Comparison of ENCODE assay signal across 14 mouse cellular contexts in the genomic region with DNA sequence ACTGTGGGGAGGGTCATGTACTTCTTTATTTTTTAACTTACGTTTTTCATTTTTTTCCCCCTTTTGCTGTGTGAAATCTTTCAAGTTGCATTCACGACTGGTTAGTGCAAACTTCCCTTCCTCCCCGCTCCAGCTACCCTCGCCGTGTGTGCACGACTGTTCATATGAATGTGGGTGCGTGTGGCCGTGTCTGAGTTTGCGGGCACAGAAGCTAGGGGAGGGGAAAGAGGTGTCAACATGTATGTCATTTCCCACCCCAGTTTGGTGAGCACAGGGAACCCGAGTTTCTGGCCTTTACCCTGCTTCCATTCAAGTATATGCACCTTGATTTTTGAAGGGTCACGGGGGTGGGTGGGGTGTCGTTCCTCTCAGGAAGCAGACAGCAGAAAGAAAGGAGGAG. TPM values are rescaled to one million over a fixed set of nuclear protein-coding genes. Genes with fewer than 3 reads are reported as not detected.
DNase-seq lines count a peak whose midpoint lies in the region; ATAC-seq and TF ChIP-seq lines count a peak whose summit lies in the region.
"Had no signal": no experiment of that assay in that cellular context is flagged by ENCODE, and none has a peak within 500 bp of the region (broad histone marks: within the 10 kb centered on the region; RNA-seq: fewer than 3 reads in every experiment).

No protein-coding gene starts in this region.

- no peaks in the 10 kb centered on the region for H3K9me3 ChIP-seq in heart, embryonic 12.5 days (replicated peaks)
- H3K9me3 ChIP-seq in limb, embryonic 11.5 days (ENCODE audit: control insufficient read depth, low read length), result no peaks in the 10 kb centered on the region
- H3K9me3 ChIP-seq: heart, embryonic 15.5 days had no signal

- no peak overlapping the region for H3K4me3 ChIP-seq in heart, embryonic 12.5 days
- H3K4me3 ChIP-seq in spleen, adult 2 months (ENCODE audit: extremely low read depth, insufficient read depth, insufficient read length), result no peak overlapping the region
- H3K4me3 ChIP-seq in limb, embryonic 11.5 days (ENCODE audit: low read depth, low read length), result no peak overlapping the region

- peak overlapping the region; percentile 55; the same call in 1 of the 2 replicates for H3K9ac ChIP-seq in heart, embryonic 12.5 days
- peak overlapping the region; percentile 38; the same call in 1 of the 2 replicates for H3K9ac ChIP-seq in limb, embryonic 11.5 days (ENCODE audit: low read length)

- no peak for DNase-seq in heart, adult 18-20 months
- no peak for DNase-seq in spleen, adult 2 months (ENCODE audit: low read depth in 1 of 2, low spot score in 2 of 2)
- no peak for DNase-seq in spleen, adult 18-20 months
- DNase-seq in limb, embryonic 11.5 days (ENCODE audit: low spot score), result no peak
- DNase-seq in thymus, postnatal 14 days, result peak; percentile 41
- no peak for DNase-seq in ovary, postnatal 10 days (ENCODE audit: low spot score)
- no peak for DNase-seq in layer of hippocampus, postnatal 36 days
- DNase-seq: adrenal gland, postnatal 14 days; cerebellum, adult 9-10 months; kidney, adult 8-10 months; right cerebral cortex, postnatal 25 days had no signal

- no peak for TF ChIP-seq CTCF in spleen, adult 2 months (IDR thresholded peaks at IDR 0.05; ENCODE audit: extremely low read depth, insufficient read depth, insufficient read length, insufficient replicate concordance)

- peak overlapping the region; percentile 80; the same call in 1 of the 2 replicates for H3K4me2 ChIP-seq in heart, embryonic 12.5 days
- peak overlapping the region; percentile 68; the same call in 1 of the 2 replicates for H3K4me2 ChIP-seq in limb, embryonic 11.5 days (ENCODE audit: low read depth, severe bottlenecking)

- no peaks in the 10 kb centered on the region for H3K36me3 ChIP-seq in heart, embryonic 12.5 days
- H3K36me3 ChIP-seq in spleen, adult 2 months (ENCODE audit: control insufficient read depth, insufficient read depth, low read length), result no peaks in the 10 kb centered on the region
- peaks cover 2% of the 10 kb centered on the region; the same call in 1 of the 2 replicates for H3K36me3 ChIP-seq in limb, embryonic 11.5 days (ENCODE audit: control insufficient read depth, insufficient read depth, low read length)
- H3K36me3 ChIP-seq: heart, embryonic 15.5 days had no signal

- H3K27me3 ChIP-seq in heart, embryonic 12.5 days (replicated peaks), result no peaks in the 10 kb centered on the region; the same call in 1 of the 2 replicates
- H3K27me3 ChIP-seq in spleen, adult 2 months (ENCODE audit: control insufficient read depth, insufficient read depth, low read length), result no peaks in the 10 kb centered on the region
- no peaks in the 10 kb centered on the region for H3K27me3 ChIP-seq in limb, embryonic 11.5 days (ENCODE audit: control insufficient read depth, insufficient read depth, low read length)
- H3K27me3 ChIP-seq: heart, embryonic 15.5 days had no signal

- ATAC-seq in heart, embryonic 12.5 days (ENCODE audit: insufficient number of reproducible peaks, low FRiP score), result no peak
- no peak for ATAC-seq in limb, embryonic 11.5 days (ENCODE audit: insufficient number of reproducible peaks, low FRiP score, low TSS enrichment, low read depth)

- 80% methylated on average over 12 of the region's 12 CpGs for WGBS in heart, embryonic 12.5 days
- WGBS in spleen, adult 2 months, result 28% methylated on average over 12 of the region's 12 CpGs
- 70% methylated on average over 12 of the region's 12 CpGs for WGBS in limb, embryonic 11.5 days

- no peak overlapping the region for H3K27ac ChIP-seq in heart, embryonic 12.5 days (ENCODE audit: poor library complexity, severe bottlenecking)
- peak overlapping the region; percentile 69 for H3K27ac ChIP-seq in spleen, adult 2 months (ENCODE audit: insufficient read depth, low read length)
- peak overlapping the region; percentile 96 for H3K27ac ChIP-seq in limb, embryonic 11.5 days (replicated peaks; ENCODE audit: low read depth, low read length)

- peaks cover 12% of the 10 kb centered on the region for H3K4me1 ChIP-seq in heart, embryonic 12.5 days (replicated peaks)
- peaks cover 7% of the 10 kb centered on the region; the same call in 1 of the 2 replicates for H3K4me1 ChIP-seq in spleen, adult 2 months (ENCODE audit: control insufficient read depth, insufficient read depth, insufficient read length)
- H3K4me1 ChIP-seq in limb, embryonic 11.5 days (ENCODE audit: control insufficient read depth, insufficient read depth, low read length), result peaks cover 15% of the 10 kb centered on the region

- TF ChIP-seq POLR2A in spleen, adult 2 months (IDR thresholded peaks at IDR 0.05; ENCODE audit: low read depth, low read length), result no peak

RNA-seq across cellular contexts. Expression of a gene that starts 1.3 kb away (rescaled TPM):
- 37.6 and 44.5 TPM in 2 replicates for polyA plus RNA-seq in heart, embryonic 12.5 days (2016; fragmentation: Nextera tagmentation; extraction: Ambion mirVana)
- total RNA-seq in heart, adult 18-20 months (2021), result 1 to 10 TPM; 6.0 to 7.3 TPM
- polyA plus RNA-seq in spleen, adult 2 months (2012; rRNA removed), result 4.8 and 6.7 TPM in 2 replicates
- 92.9 and 95.6 TPM in 2 replicates for polyA plus RNA-seq in limb, embryonic 11.5 days (2014; fragmentation: Nextera tagmentation; extraction: Ambion mirVana)
- 1 to 10 TPM; 7.8 to 8.4 TPM for total RNA-seq in layer of hippocampus, postnatal 36 days (2021)

RNA-seq across cellular contexts. Expression of a gene that starts 4.9 kb away (rescaled TPM):
- polyA plus RNA-seq in heart, embryonic 12.5 days (2016; fragmentation: Nextera tagmentation; extraction: Ambion mirVana), result not detected in 2 replicates
- total RNA-seq in heart, adult 18-20 months (2021), result not detected
- polyA plus RNA-seq in spleen, adult 2 months (2012; rRNA removed), result 0.08 TPM in 1 of 2 replicates, not detected in the other
- polyA plus RNA-seq in limb, embryonic 11.5 days (2014; fragmentation: Nextera tagmentation; extraction: Ambion mirVana), result 0.32 and 0.41 TPM in 2 replicates
- not detected for total RNA-seq in layer of hippocampus, postnatal 36 days (2021)
- total RNA-seq: adrenal gland, postnatal 14 days; liver, adult 2 months had no signal
- polyA plus RNA-seq: heart, embryonic 15.5 days; liver, adult 2 months had no signal

RNA-seq across cellular contexts. Expression of a gene that starts 19.0 kb away (rescaled TPM):
- 35.7 and 36.4 TPM in 2 replicates for polyA plus RNA-seq in heart, embryonic 12.5 days (2016; fragmentation: Nextera tagmentation; extraction: Ambion mirVana)
- total RNA-seq in heart, adult 18-20 months (2021), result 10 to 100 TPM; 37.9 to 45.9 TPM
- 6.0 and 7.6 TPM in 2 replicates for polyA plus RNA-seq in spleen, adult 2 months (2012; rRNA removed)
- polyA plus RNA-seq in limb, embryonic 11.5 days (2014; fragmentation: Nextera tagmentation; extraction: Ambion mirVana), result 32.5 and 33.1 TPM in 2 replicates
- total RNA-seq in layer of hippocampus, postnatal 36 days (2021), result 10 to 100 TPM in 1 of 2 experiments, 1 to 10 TPM in 1; 7.1 to 10.2 TPM

RNA-seq across cellular contexts. Expression of a gene that starts 23.3 kb away (rescaled TPM):
- 0.20 and 0.31 TPM in 2 replicates for polyA plus RNA-seq in heart, embryonic 12.5 days (2016; fragmentation: Nextera tagmentation; extraction: Ambion mirVana)
- not detected for total RNA-seq in heart, adult 18-20 months (2021)
- polyA plus RNA-seq in spleen, adult 2 months (2012; rRNA removed), result 0.06 and 0.20 TPM in 2 replicates
- 0.50 and 0.52 TPM in 2 replicates for polyA plus RNA-seq in limb, embryonic 11.5 days (2014; fragmentation: Nextera tagmentation; extraction: Ambion mirVana)
- not detected for total RNA-seq in layer of hippocampus, postnatal 36 days (2021)

RNA-seq across cellular contexts. Expression of a gene that starts 36.3 kb away (rescaled TPM):
- polyA plus RNA-seq in heart, embryonic 12.5 days (2016; fragmentation: Nextera tagmentation; extraction: Ambion mirVana), result 0.47 and 1.7 TPM in 2 replicates
- 1 to 10 TPM in 1 of 2 experiments, under 1 TPM in 1; 0.25 to 1.4 TPM for total RNA-seq in heart, adult 18-20 months (2021)
- polyA plus RNA-seq in spleen, adult 2 months (2012; rRNA removed), result 4.7 and 6.6 TPM in 2 replicates
- 1.6 and 1.9 TPM in 2 replicates for polyA plus RNA-seq in limb, embryonic 11.5 days (2014; fragmentation: Nextera tagmentation; extraction: Ambion mirVana)
- total RNA-seq in layer of hippocampus, postnatal 36 days (2021), result 10 to 100 TPM; 21.1 to 23.2 TPM
